In genomic region chr3:51121703-51122540, GRCm38 (mm10) we compare ENCODE assay signal across 8 mouse cellular contexts.
DNase-seq lines count a peak whose midpoint lies in the region; ATAC-seq and TF ChIP-seq lines count a peak whose summit lies in the region.

No protein-coding gene starts in this region.

- no peaks in the 10 kb centered on the region for H3K9me3 ChIP-seq in ES-E14 (ENCODE audit: control insufficient read depth, insufficient read depth, low read depth, low read length)
- H3K9me3 ChIP-seq in forebrain, embryonic 14.5 days (replicated peaks; ENCODE audit: control insufficient read depth, low read length), result no peaks in the 10 kb centered on the region
- H3K9me3 ChIP-seq in hindbrain, embryonic 10.5 days, result no peaks in the 10 kb centered on the region
- H3K9me3 ChIP-seq in lung, embryonic 14.5 days (ENCODE audit: low read depth, low read length), result no peaks in the 10 kb centered on the region

- no peaks in the 10 kb centered on the region for H3K27me3 ChIP-seq in forebrain, embryonic 14.5 days (replicated peaks; ENCODE audit: control insufficient read depth, insufficient read depth, low read length)
- no peaks in the 10 kb centered on the region for H3K27me3 ChIP-seq in hindbrain, embryonic 10.5 days (ENCODE audit: insufficient read depth, poor library complexity, severe bottlenecking)
- no peaks in the 10 kb centered on the region for H3K27me3 ChIP-seq in lung, embryonic 14.5 days (ENCODE audit: insufficient read depth, low read length)

- no peak overlapping the region for H3K9ac ChIP-seq in ES-E14 (ENCODE audit: insufficient read depth, low read depth, low read length, poor library complexity, severe bottlenecking)
- H3K9ac ChIP-seq in forebrain, embryonic 14.5 days (ENCODE audit: low read length), result no peak overlapping the region
- H3K9ac ChIP-seq in lung, embryonic 14.5 days, result no peak overlapping the region

- in situ Hi-C loops in ES-E14 (cut with MboI; ENCODE audit: low sequenced_read_pairs in 2 of 2, unreplicated experiment in 2 of 2), result no loop called here

- peak; percentile 78 for TF ChIP-seq CTCF in lung, embryonic 14.5 days (IDR thresholded peaks at IDR 0.05; ENCODE audit: low read depth)

- H3K4me3 ChIP-seq in ES-E14 (ENCODE audit: insufficient read depth in 1 of 2, low read depth in 1 of 2, low read length in 2 of 2, poor library complexity in 1 of 2, severe bottlenecking in 1 of 2), result no peak overlapping the region
- H3K4me3 ChIP-seq in forebrain, embryonic 14.5 days (ENCODE audit: low read depth, low read length), result no peak overlapping the region
- no peak overlapping the region for H3K4me3 ChIP-seq in hindbrain, embryonic 10.5 days
- H3K4me3 ChIP-seq in lung, embryonic 14.5 days (ENCODE audit: low read depth, low read length), result no peak overlapping the region

- no peaks in the 10 kb centered on the region for H3K36me3 ChIP-seq in ES-E14 (ENCODE audit: control insufficient read depth, insufficient read depth, low read length, poor library complexity, severe bottlenecking)
- H3K36me3 ChIP-seq in forebrain, embryonic 14.5 days (ENCODE audit: control insufficient read depth, insufficient read depth, low read length), result no peaks in the 10 kb centered on the region
- no peaks in the 10 kb centered on the region for H3K36me3 ChIP-seq in hindbrain, embryonic 10.5 days
- H3K36me3 ChIP-seq in lung, embryonic 14.5 days (ENCODE audit: insufficient read depth), result no peaks in the 10 kb centered on the region

- WGBS in forebrain, embryonic 14.5 days, result 22% methylated on average over 9 of the region's 9 CpGs
- WGBS in hindbrain, embryonic 10.5 days, result 46% methylated on average over 9 of the region's 9 CpGs
- WGBS in lung, embryonic 14.5 days, result 25% methylated on average over 9 of the region's 9 CpGs

- H3K27ac ChIP-seq in ES-E14 (ENCODE audit: insufficient read depth, low read depth, low read length, poor library complexity, severe bottlenecking), result no peak overlapping the region
- H3K27ac ChIP-seq in forebrain, embryonic 14.5 days (ENCODE audit: low read depth, low read length), result no peak overlapping the region; the same call in 1 of the 2 replicates
- no peak overlapping the region for H3K27ac ChIP-seq in hindbrain, embryonic 10.5 days
- no peak overlapping the region for H3K27ac ChIP-seq in lung, embryonic 14.5 days (ENCODE audit: low read depth)

- peak overlapping the region; percentile 23; the same call in 1 of the 2 replicates for H3K4me2 ChIP-seq in forebrain, embryonic 14.5 days (ENCODE audit: low read length)
- no peak overlapping the region for H3K4me2 ChIP-seq in lung, embryonic 14.5 days

- DNase-seq in ES-E14 (ENCODE audit: low read depth, low spot score), result peak; percentile 64
- DNase-seq in brain, embryonic 18.5 days (ENCODE audit: low read depth, low spot score), result peak; percentile 77
- peak; percentile 94 for DNase-seq in forebrain, embryonic 14.5 days (ENCODE audit: low spot score)
- DNase-seq in hindbrain, embryonic 10.5 days (ENCODE audit: low spot score), result peak; percentile 74
- peak; percentile 60 to 85 for DNase-seq in layer of hippocampus, adult 18-20 months (ENCODE audit: low spot score in 2 of 2)
- peak; percentile 95 for DNase-seq in lung, embryonic 14.5 days
- DNase-seq in ovary, postnatal 10 days (ENCODE audit: low spot score), result peak; percentile 38
- peak; percentile 43 for DNase-seq in urinary bladder, postnatal 25 days (ENCODE audit: low spot score)

- H3K4me1 ChIP-seq in ES-E14 (ENCODE audit: control insufficient read depth in 2 of 2, insufficient read depth in 2 of 2, low read length in 2 of 2, poor library complexity in 1 of 2), result peaks cover under 1 to 7% of the 10 kb centered on the region in 2 experiments; a peak in 3 of 4 replicates
- H3K4me1 ChIP-seq in forebrain, embryonic 14.5 days (ENCODE audit: control insufficient read depth, insufficient read depth, low read length), result peaks cover 8% of the 10 kb centered on the region
- no peaks in the 10 kb centered on the region for H3K4me1 ChIP-seq in hindbrain, embryonic 10.5 days (replicated peaks)
- H3K4me1 ChIP-seq in lung, embryonic 14.5 days (ENCODE audit: insufficient read depth), result no peaks in the 10 kb centered on the region; the same call in 1 of the 2 replicates

- ATAC-seq in forebrain, embryonic 14.5 days, result peak; percentile 52
- ATAC-seq in lung, embryonic 14.5 days (ENCODE audit: insufficient read depth), result peak; percentile 68

TF ChIP-seq in ES-E14, 5 proteins besides CTCF, POLR2A, EP300 and RAD21:
- TF ChIP-seq CHD2 (IDR thresholded peaks at IDR 0.05; ENCODE audit: low read depth, low read length), result no peak
- TF ChIP-seq MAFK (IDR thresholded peaks at IDR 0.05; ENCODE audit: insufficient read depth, low read depth, low read length), result no peak
- no peak for TF ChIP-seq ZNF384 (IDR thresholded peaks at IDR 0.05; ENCODE audit: low read depth, low read length)
- peak; percentile 86; the same call in 1 of the 2 replicates for TF ChIP-seq ZC3H11A (IDR thresholded peaks at IDR 0.05; ENCODE audit: borderline replicate concordance, low read depth, low read length)
- no peak for TF ChIP-seq HCFC1 (IDR thresholded peaks at IDR 0.05; ENCODE audit: borderline replicate concordance, insufficient read depth, low read length)

Comparison
In these comparisons a context has a peak if more than half of its experiments do, and no peak if none do; other contexts are left out.
1. DNase-seq: peak in every context shown above with its lines; median percentile 95 in lung, embryonic 14.5 days; 94 in forebrain, embryonic 14.5 days; 77 in brain, embryonic 18.5 days; 74 in hindbrain, embryonic 10.5 days; 72 in layer of hippocampus, adult 18-20 months; 64 in ES-E14; 43 in urinary bladder, postnatal 25 days; 38 in ovary, postnatal 10 days.